Mouse (Mus musculus) G1E (cell line): ENCODE data around the gene Hoxd10.

ENCODE experiments used
- CTCF ChIP-seq: IDR thresholded peaks from 2 replicates; pipeline ENCODE4 v1.5.1; 2012; ENCODE audit warnings: low read depth, low read length, inconsistent platforms, mixed read lengths
- POLR2AphosphoS5 ChIP-seq: IDR thresholded peaks from 2 replicates; pipeline ENCODE4 v1.6.1; 2012; ENCODE audit warnings: low read depth, low read length, inconsistent platforms; ENCODE audit not compliant: insufficient replicate concordance

DNA sequence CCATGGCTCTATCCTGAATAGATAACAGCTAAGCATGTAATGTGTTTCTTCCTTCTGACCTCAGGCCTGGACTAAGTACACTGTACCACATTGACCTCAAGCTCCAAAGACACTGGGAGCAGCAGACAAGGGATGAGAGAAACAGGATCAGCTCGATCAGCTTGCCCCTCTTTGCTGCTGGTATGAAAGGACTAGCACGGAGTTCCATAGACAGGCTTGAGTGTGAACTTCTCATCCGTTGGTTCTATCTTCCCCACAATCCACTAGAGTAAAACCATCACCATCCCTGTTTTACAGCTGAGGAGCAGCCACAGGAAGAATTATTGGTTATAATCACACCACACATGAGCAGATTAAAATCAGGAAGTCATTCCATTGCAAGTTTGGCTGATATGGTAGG lies 46.1 kb upstream of the Hoxd10 start:
- TF ChIP-seq POLR2AphosphoS5 (no peak), CTCF (no peak)
